Comparison of ENCODE assay signal across 24 mouse cellular contexts in genomic region chr1:126051491-126051890, GRCm38 (mm10).
A peak's percentile ranks its signal among the peaks of the same experiment; 100 is the strongest.
DNase-seq lines count a peak whose midpoint lies in the region; TF ChIP-seq lines count a peak whose summit lies in the region.
"Had no signal": no experiment of that assay in that cellular context is flagged by ENCODE, and none has a peak within 500 bp of the region (broad histone marks: within the 10 kb centered on the region; RNA-seq: fewer than 3 reads in every experiment).

No protein-coding gene starts in this region.

- H3K27ac ChIP-seq in ES-Bruce4 (ENCODE audit: insufficient read depth, low read length) (no peak overlapping the region), ES-E14 (ENCODE audit: insufficient read depth, low read depth, low read length, poor library complexity, severe bottlenecking) (no peak overlapping the region)
- H3K27ac ChIP-seq: embryonic facial prominence, embryonic 12.5 days; forebrain, embryonic 12.5 days; heart, embryonic 13.5 days; kidney, embryonic 15.5 days; left cerebral cortex, adult 2 months; liver, embryonic 15.5 days; midbrain, embryonic 15.5 days; neural tube, embryonic 13.5 days had no signal

- TF ChIP-seq POLR2A in ES-Bruce4 (IDR thresholded peaks at IDR 0.05; ENCODE audit: insufficient read depth, low read length) = no peak

- H3K9me3 ChIP-seq in ES-Bruce4 (replicated peaks; ENCODE audit: control insufficient read depth, insufficient read depth, low read length, poor library complexity, severe bottlenecking) = no peaks in the 10 kb centered on the region
- H3K9me3 ChIP-seq in ES-E14 (ENCODE audit: control insufficient read depth, insufficient read depth, low read depth, low read length) = no peaks in the 10 kb centered on the region
- H3K9me3 ChIP-seq: embryonic facial prominence, embryonic 12.5 days; forebrain, embryonic 12.5 days; heart, embryonic 13.5 days; kidney, embryonic 15.5 days; liver, embryonic 15.5 days; midbrain, embryonic 15.5 days; neural tube, embryonic 13.5 days had no signal

- H3K36me3 ChIP-seq in ES-Bruce4 (ENCODE audit: control insufficient read depth, insufficient read depth, low read length, poor library complexity, severe bottlenecking) (no peaks in the 10 kb centered on the region), ES-E14 (ENCODE audit: control insufficient read depth, insufficient read depth, low read length, poor library complexity, severe bottlenecking) (no peaks in the 10 kb centered on the region)
- H3K36me3 ChIP-seq: embryonic facial prominence, embryonic 12.5 days; forebrain, embryonic 12.5 days; heart, embryonic 13.5 days; kidney, embryonic 15.5 days; liver, embryonic 15.5 days; midbrain, embryonic 15.5 days; neural tube, embryonic 13.5 days had no signal

- 0 out of 2 replicates have a peak, but pooled peaks have one; percentile 50 for TF ChIP-seq EP300 in ES-Bruce4 (IDR thresholded peaks at IDR 0.05; ENCODE audit: insufficient read depth, low read depth, low read length)

- in situ Hi-C loops in ES-E14 (cut with MboI; ENCODE audit: low sequenced_read_pairs in 2 of 2, unreplicated experiment in 2 of 2) = no loop called here

- H3K4me3 ChIP-seq in ES-Bruce4 (ENCODE audit: low read depth, low read length) (no peak overlapping the region), ES-E14 (ENCODE audit: insufficient read depth in 1 of 2, low read depth in 1 of 2, low read length in 2 of 2, poor library complexity in 1 of 2, severe bottlenecking in 1 of 2) (no peak overlapping the region)
- H3K4me3 ChIP-seq: embryonic facial prominence, embryonic 12.5 days; erythroblast, embryonic 14.5 days; forebrain, embryonic 12.5 days; heart, embryonic 13.5 days; kidney, embryonic 15.5 days; left cerebral cortex, adult 2 months; liver, embryonic 15.5 days; midbrain, embryonic 15.5 days; myocyte; neural tube, embryonic 13.5 days had no signal

- DNase-seq in heart, postnatal 10 days = peak; percentile 17 to 32
- no peak for DNase-seq in heart, adult 8-10 months (ENCODE audit: low spot score)
- peak; percentile 40 for DNase-seq in ES-E14 (ENCODE audit: low read depth, low spot score)
- peak; percentile 19 for DNase-seq in gastrocnemius, postnatal 25 days
- no peak for DNase-seq in layer of hippocampus, adult 9-11 months
- no peak for DNase-seq in cerebellum, postnatal 10 days
- DNase-seq: adrenal gland, adult 8-10 months; cerebellum, adult 11-12 months; cerebellum, postnatal 14 days; liver; lung, postnatal 4 days; thymus, adult 18-20 months; thymus, postnatal 4 days had no signal

- no peaks in the 10 kb centered on the region for H3K27me3 ChIP-seq in ES-Bruce4 (ENCODE audit: control insufficient read depth, insufficient read depth, low read length, poor library complexity, severe bottlenecking)
- H3K27me3 ChIP-seq: embryonic facial prominence, embryonic 12.5 days; forebrain, embryonic 12.5 days; heart, embryonic 13.5 days; kidney, embryonic 15.5 days; liver, embryonic 15.5 days; midbrain, embryonic 15.5 days; neural tube, embryonic 13.5 days had no signal

- H3K4me1 ChIP-seq in ES-Bruce4 (ENCODE audit: control insufficient read depth, insufficient read depth, low read length) (peaks cover 2% of the 10 kb centered on the region), ES-E14 (ENCODE audit: control insufficient read depth in 2 of 2, insufficient read depth in 2 of 2, low read length in 2 of 2, poor library complexity in 1 of 2) (no peaks in the 10 kb centered on the region)
- H3K4me1 ChIP-seq: embryonic facial prominence, embryonic 12.5 days; forebrain, embryonic 12.5 days; heart, embryonic 13.5 days; kidney, embryonic 15.5 days; liver, embryonic 15.5 days had no signal

- intact Hi-C loops in heart, postnatal 10 days (cut with DNase I) = no loop called here

- TF ChIP-seq CTCF in ES-Bruce4 (IDR thresholded peaks at IDR 0.05; ENCODE audit: low read depth, low read length) = no peak

- H3K9ac ChIP-seq in ES-Bruce4 (ENCODE audit: low read depth, poor library complexity, severe bottlenecking) = no peak overlapping the region
- H3K9ac ChIP-seq in ES-E14 (ENCODE audit: insufficient read depth, low read depth, low read length, poor library complexity, severe bottlenecking) = no peak overlapping the region
- H3K9ac ChIP-seq: embryonic facial prominence, embryonic 12.5 days; forebrain, embryonic 12.5 days; heart, embryonic 13.5 days; kidney, embryonic 15.5 days; liver, embryonic 15.5 days; midbrain, embryonic 15.5 days; neural tube, embryonic 13.5 days had no signal

TF ChIP-seq in ES-E14, 5 proteins besides CTCF, POLR2A, EP300 and RAD21:
- TF ChIP-seq CHD2 (IDR thresholded peaks at IDR 0.05; ENCODE audit: low read depth, low read length) (no peak), MAFK (IDR thresholded peaks at IDR 0.05; ENCODE audit: insufficient read depth, low read depth, low read length) (no peak), ZC3H11A (IDR thresholded peaks at IDR 0.05; ENCODE audit: borderline replicate concordance, low read depth, low read length) (no peak), HCFC1 (IDR thresholded peaks at IDR 0.05; ENCODE audit: borderline replicate concordance, insufficient read depth, low read length) (no peak), ZNF384 (IDR thresholded peaks at IDR 0.05; ENCODE audit: low read depth, low read length) (no peak)

Comparison
In these comparisons a context has a peak if more than half of its experiments do, and no peak if none do; other contexts are left out.
1. DNase-seq: peak in heart, postnatal 10 days (2 of 2), ES-E14 (single experiment) and gastrocnemius, postnatal 25 days (single experiment); none in heart, adult 8-10 months (single experiment), layer of hippocampus, adult 9-11 months (single experiment) and cerebellum, postnatal 10 days (0 of 2).